Mouse (Mus musculus) olfactory bulb, adult 2 months (tissue): ENCODE measurements around the gene Egln3. TPM values are rescaled to one million over a fixed set of nuclear protein-coding genes. Genes with fewer than 3 reads are reported as not detected.

Source experiments
- H3K27ac ChIP-seq: fragments of 200-500 bp; 2 replicates; pipeline ENCODE4 v1.5.1; 2012; ENCODE audit warnings: low read depth, low read length; ENCODE audit not compliant: insufficient read depth
- H3K4me1 ChIP-seq: fragments of 200-500 bp; 2 replicates; pipeline ENCODE4 v1.6.1; 2012; ENCODE audit warnings: low read length; ENCODE audit not compliant: control insufficient read depth, insufficient read depth
- H3K4me3 ChIP-seq: fragments of 200-500 bp; 2 replicates; pipeline ENCODE4 v1.5.1; 2012; ENCODE audit warnings: mild to moderate bottlenecking, low read depth, low read length, moderate library complexity; ENCODE audit not compliant: insufficient read depth
- CTCF ChIP-seq: fragments of 200-500 bp; IDR thresholded peaks from 2 replicates; pipeline ENCODE4 v1.5.1; 2012; ENCODE audit warnings: low read depth, mild to moderate bottlenecking, low read length, moderate library complexity; ENCODE audit not compliant: insufficient read depth
- POLR2A ChIP-seq: fragments of 200-500 bp; IDR thresholded peaks from 2 replicates; pipeline ENCODE4 v1.6.1; 2012; ENCODE audit warnings: mild to moderate bottlenecking, low read depth, low read length, moderate library complexity; ENCODE audit not compliant: insufficient read depth
- WGBS: fragments of 180-500 bp; shearing (Covaris S2); methylation state at CpG from one replicate; pipeline ENCODE4 v1.1.7; 2018; 5-methylcytosine and 5-hydroxymethylcytosine counted together
- polyA plus RNA-seq: library from polyadenylated mRNA; stranded (reverse); fragments of >200 nt; gene quantifications from 2 replicates; pipeline ENCODE4 v1.2.4, GENCODE M21; 2012; ENCODE audit warnings: low replicate concordance; ENCODE audit not compliant: missing spikeins, insufficient read depth, insufficient read length

Egln3 gene
- polyA plus RNA-seq, 1 experiment, result not detected

GRCm38 (mm10) chr12:54209182-54209563, 5.5 kb upstream of the Egln3 start:
- no peaks in the 10 kb centered on the region for H3K4me1 ChIP-seq
- WGBS, result 78% methylated on average over 6 of the region's 6 CpGs
- no peak overlapping the region for H3K27ac ChIP-seq
- TF ChIP-seq POLR2A (no peak), CTCF (no peak)
- no peak overlapping the region for H3K4me3 ChIP-seq

GRCm38 (mm10) chr12:54208433-54209181, 4.9 kb upstream of the Egln3 start:
- TF ChIP-seq POLR2A (no peak), CTCF (no peak)
- Histone ChIP-seq H3K4me3 (no peak overlapping the region), H3K27ac (no peak overlapping the region), H3K4me1 (no peaks in the 10 kb centered on the region)
- 73% methylated on average over 8 of the region's 8 CpGs for WGBS

DNA sequence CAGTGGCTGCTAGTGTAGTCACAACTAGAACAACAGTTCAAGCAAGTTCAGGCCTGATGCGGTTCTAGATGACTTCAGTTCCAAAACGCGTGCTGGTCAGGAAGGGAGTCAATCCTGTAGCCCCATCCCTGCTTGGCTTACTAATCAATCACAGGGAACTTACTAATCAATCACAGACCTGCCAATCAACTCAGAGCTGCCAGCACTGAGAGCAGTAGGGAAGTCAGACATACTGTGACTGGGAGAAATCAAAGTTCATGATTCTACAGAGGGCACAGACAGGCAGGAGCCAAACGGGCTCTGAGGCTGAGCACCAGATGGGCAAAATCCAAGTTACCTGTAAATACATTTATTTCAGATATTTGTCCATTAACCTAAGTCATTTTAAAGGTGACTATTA, 2.1 kb upstream of the Egln3 start:
- WGBS, result 96% methylated on average over 4 of the region's 4 CpGs
- 0 out of 2 replicates have a peak, but pooled peaks cover 4% of the 10 kb centered on the region for H3K4me1 ChIP-seq
- no peak overlapping the region for H3K27ac ChIP-seq
- TF ChIP-seq CTCF (no peak), POLR2A (no peak)
- H3K4me3 ChIP-seq, result no peak overlapping the region

DNA sequence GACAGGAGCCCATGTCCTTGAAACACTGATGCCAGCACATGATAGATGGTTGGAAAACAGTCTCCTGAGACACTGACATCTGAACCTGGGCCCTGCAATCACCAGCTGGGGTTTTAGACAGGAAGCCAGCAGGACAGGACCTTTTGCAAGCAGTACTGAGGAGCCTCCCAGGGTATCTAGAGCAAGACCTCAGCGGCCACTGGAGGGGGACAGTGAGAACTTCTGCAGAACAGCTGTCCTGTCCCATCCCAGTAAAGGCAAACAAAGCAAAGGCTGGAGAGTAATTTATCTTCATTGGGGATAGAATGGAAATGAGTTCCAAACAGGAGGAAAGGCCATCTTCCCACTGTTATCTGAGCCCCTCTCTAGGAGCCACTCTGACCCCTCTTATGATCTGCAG, 1.5 kb upstream of the Egln3 start:
- TF ChIP-seq POLR2A (no peak), CTCF (no peak)
- H3K4me3 ChIP-seq, result no peak overlapping the region
- no peak overlapping the region for H3K27ac ChIP-seq
- WGBS, result 61% methylated on average over 1 of the region's 1 CpGs
- 0 out of 2 replicates have a peak, but pooled peaks cover 4% of the 10 kb centered on the region for H3K4me1 ChIP-seq

- peak overlapping the region; percentile 65 for H3K4me3 ChIP-seq
- TF ChIP-seq CTCF, result no peak
- no peak for TF ChIP-seq POLR2A
- WGBS, result 6% methylated on average over 55 of the region's 55 CpGs
- H3K4me1 ChIP-seq, result 0 out of 2 replicates have a peak, but pooled peaks cover 4% of the 10 kb centered on the region
- H3K27ac ChIP-seq, result peak overlapping the region; percentile 12; the same call in 1 of the 2 replicates
Observed at GRCm38 (mm10) chr12:54202765-54203655, 650 bp downstream of the Egln3 start.

GRCm38 (mm10) chr12:54202276-54202675, 1.4 kb downstream of the Egln3 start:
- no peak overlapping the region for H3K27ac ChIP-seq
- WGBS, result 58% methylated on average over 6 of the region's 6 CpGs
- H3K4me3 ChIP-seq, result peak overlapping the region; percentile 65
- H3K4me1 ChIP-seq, result peaks cover 7% of the 10 kb centered on the region; the same call in 1 of the 2 replicates
- TF ChIP-seq CTCF, result no peak
- TF ChIP-seq POLR2A, result no peak

DNA sequence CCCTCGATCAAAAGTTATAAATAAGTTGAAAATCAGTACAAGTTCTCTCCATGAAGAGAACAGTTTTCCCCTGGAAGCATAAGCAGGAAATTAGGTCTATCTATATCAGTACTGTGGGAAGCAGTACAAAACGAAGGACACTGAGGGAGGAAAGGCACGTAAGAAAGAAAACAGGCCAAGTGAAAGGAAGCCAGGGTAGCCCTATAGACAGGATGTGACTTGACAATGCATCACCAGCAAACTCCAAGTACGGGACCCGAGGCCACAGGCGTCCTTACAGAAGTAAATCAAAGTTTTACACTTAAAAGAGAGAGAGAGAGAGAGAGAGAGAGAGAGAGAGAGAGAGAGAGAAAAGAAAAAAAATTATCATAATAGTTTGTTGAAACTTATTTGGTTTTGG, 2.8 kb downstream of the Egln3 start:
- H3K4me1 ChIP-seq, result peaks cover 11% of the 10 kb centered on the region
- 50% methylated on average over 6 of the region's 6 CpGs for WGBS
- no peak for TF ChIP-seq POLR2A
- TF ChIP-seq CTCF, result no peak
- no peak overlapping the region for H3K4me3 ChIP-seq
- H3K27ac ChIP-seq, result no peak overlapping the region

DNA sequence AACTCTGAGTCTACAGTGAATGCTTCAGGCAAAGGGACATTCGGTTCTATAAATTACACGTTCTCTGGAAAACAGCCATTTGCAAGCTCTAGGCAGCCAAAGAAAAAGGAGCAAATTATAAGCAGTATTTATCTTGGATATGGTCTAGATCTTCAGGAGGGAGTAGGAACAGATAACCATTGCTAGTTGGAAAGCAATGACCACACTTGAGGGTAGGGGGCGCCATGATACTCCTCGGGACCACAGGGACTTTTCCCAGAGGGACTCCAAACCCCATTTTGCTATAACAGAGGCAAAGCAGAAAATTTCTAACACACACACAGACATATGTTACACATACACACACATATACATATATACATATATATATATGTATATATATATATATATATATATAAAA, 3.5 kb downstream of the Egln3 start:
- Histone ChIP-seq H3K4me1 (peaks cover 11% of the 10 kb centered on the region), H3K27ac (0 out of 2 replicates have a peak overlapping the region, but pooled peaks have one; percentile 13), H3K4me3 (no peak overlapping the region)
- WGBS, result 18% methylated on average over 4 of the region's 4 CpGs
- TF ChIP-seq CTCF, result no peak
- no peak for TF ChIP-seq POLR2A

DNA sequence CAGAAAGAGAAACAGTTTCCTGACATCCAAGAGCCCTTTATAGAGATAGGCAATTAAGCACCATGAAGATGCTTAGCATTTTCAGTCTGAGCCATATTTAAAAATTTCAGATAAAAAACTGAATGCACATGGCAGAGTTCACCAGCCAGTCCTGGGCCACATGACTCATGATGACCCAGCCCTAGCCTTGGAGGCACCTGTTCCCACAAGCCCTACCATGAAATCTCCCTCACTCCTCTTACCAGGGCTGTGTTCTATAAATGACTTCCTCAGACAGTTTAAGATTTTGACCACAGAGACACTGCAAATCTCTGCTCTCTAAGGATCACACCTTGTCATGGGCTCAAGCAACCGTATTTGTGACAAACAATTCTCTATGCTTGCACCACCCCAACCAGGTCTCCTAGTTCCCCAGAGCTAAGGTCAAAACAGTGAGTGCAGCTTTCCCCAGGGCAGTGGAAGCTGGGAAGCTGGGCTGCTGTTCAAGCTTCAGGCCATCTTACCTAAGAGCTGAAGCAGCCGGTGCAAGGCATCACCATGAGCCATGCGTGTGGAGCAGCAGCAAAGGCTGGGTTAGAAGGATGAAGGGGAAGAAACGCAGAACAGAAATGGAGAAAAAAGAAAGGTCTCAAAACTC, 5.3 kb downstream of the Egln3 start:
- Histone ChIP-seq H3K4me3 (no peak overlapping the region), H3K27ac (peak overlapping the region; percentile 13; the same call in 1 of the 2 replicates), H3K4me1 (peaks cover 15% of the 10 kb centered on the region)
- TF ChIP-seq POLR2A (no peak), CTCF (no peak)
- WGBS, result 77% methylated on average over 4 of the region's 4 CpGs
